Mouse (Mus musculus): ENCODE results near the gene Gm10959. TPM values are rescaled to one million over a fixed set of nuclear protein-coding genes. Genes with fewer than 3 reads are reported as not detected.
"Not testable (repeated sequence)": the region's sequence is repeated elsewhere in the genome, so short reads cannot be mapped to it uniquely, and the experiment has no call there.

The Gm10959 gene
- not detected in 2 replicates for polyA plus RNA-seq (2014; fragmentation: Nextera tagmentation; extraction: Ambion mirVana)

GRCm38 (mm10) chr3:122919260-122919659, at the start of gene Gm10959:
Gene Gm10959 (minus strand): TSS chr3:122919360.
- 83% methylated on average over 8 of the region's 8 CpGs for WGBS (ENCODE audit: insufficient replicate concordance)
- Histone ChIP-seq H3K9me3 (replicated peaks; ENCODE audit: control insufficient read depth, low read length) (no peaks in the 10 kb centered on the region), H3K9ac (ENCODE audit: low read depth, low read length) (no peak within 1 kb of the TSS), H3K27me3 (ENCODE audit: control insufficient read depth, insufficient read depth, low read length) (no peaks in the 10 kb centered on the region), H3K4me2 (no peak within 1 kb of the TSS), H3K4me1 (ENCODE audit: control insufficient read depth, insufficient read depth, low read length) (peaks cover 7% of the 10 kb centered on the region), H3K36me3 (ENCODE audit: control insufficient read depth, insufficient read depth, low read length) (no peaks in the 10 kb centered on the region), H3K27ac (ENCODE audit: low read depth, low read length) (no peak within 1 kb of the TSS), H3K4me3 (ENCODE audit: low read depth, low read length) (no peak within 1 kb of the TSS)
- ATAC-seq (replicated peaks; ENCODE audit: insufficient number of reproducible peaks, low FRiP score, low TSS enrichment) = no peak

- ATAC-seq (replicated peaks; ENCODE audit: insufficient number of reproducible peaks, low FRiP score, low TSS enrichment) = no peak
- Histone ChIP-seq H3K36me3 (ENCODE audit: control insufficient read depth, insufficient read depth, low read length) (no peaks in the 10 kb centered on the region; the same call in 1 of the 2 replicates), H3K4me1 (ENCODE audit: control insufficient read depth, insufficient read depth, low read length) (no peaks in the 10 kb centered on the region), H3K9ac (ENCODE audit: low read depth, low read length) (no peak overlapping the region), H3K27me3 (ENCODE audit: control insufficient read depth, insufficient read depth, low read length) (no peaks in the 10 kb centered on the region), H3K27ac (ENCODE audit: low read depth, low read length) (no peak overlapping the region), H3K9me3 (replicated peaks; ENCODE audit: control insufficient read depth, low read length) (no peaks in the 10 kb centered on the region), H3K4me2 (no peak overlapping the region), H3K4me3 (ENCODE audit: low read depth, low read length) (no peak overlapping the region)
- WGBS (ENCODE audit: insufficient replicate concordance) = 91% methylated on average over 9 of the region's 9 CpGs
Observed at GRCm38 (mm10) chr3:122968391-122968790, 49.2 kb upstream of the Gm10959 start.

GRCm38 (mm10) chr3:122964301-122964700, 45.1 kb upstream of the Gm10959 start:
- no peak for ATAC-seq (replicated peaks; ENCODE audit: insufficient number of reproducible peaks, low FRiP score, low TSS enrichment)
- no peak overlapping the region for H3K9ac ChIP-seq (ENCODE audit: low read depth, low read length)
- WGBS (ENCODE audit: insufficient replicate concordance) = 88% methylated on average over 5 of the region's 5 CpGs
- no peaks in the 10 kb centered on the region for H3K27me3 ChIP-seq (ENCODE audit: control insufficient read depth, insufficient read depth, low read length)
- H3K27ac ChIP-seq (ENCODE audit: low read depth, low read length) = no peak overlapping the region
- peaks cover 7% of the 10 kb centered on the region; the same call in 1 of the 2 replicates for H3K36me3 ChIP-seq (ENCODE audit: control insufficient read depth, insufficient read depth, low read length)
- no peaks in the 10 kb centered on the region for H3K9me3 ChIP-seq (replicated peaks; ENCODE audit: control insufficient read depth, low read length)
- H3K4me1 ChIP-seq (ENCODE audit: control insufficient read depth, insufficient read depth, low read length) = no peaks in the 10 kb centered on the region
- H3K4me3 ChIP-seq (ENCODE audit: low read depth, low read length) = no peak overlapping the region
- no peak overlapping the region for H3K4me2 ChIP-seq

GRCm38 (mm10) chr3:122950129-122950528, 31.0 kb upstream of the Gm10959 start:
- no peak for ATAC-seq (replicated peaks; ENCODE audit: insufficient number of reproducible peaks, low FRiP score, low TSS enrichment)
- WGBS (ENCODE audit: insufficient replicate concordance) = 82% methylated on average over 2 of the region's 2 CpGs

GRCm38 (mm10) chr3:122943387-122943890, 24.3 kb upstream of the Gm10959 start:
- H3K4me3 ChIP-seq (ENCODE audit: low read depth, low read length) = no peak overlapping the region
- no peak overlapping the region for H3K9ac ChIP-seq (ENCODE audit: low read depth, low read length)
- peaks cover 7% of the 10 kb centered on the region; the same call in 1 of the 2 replicates for H3K4me1 ChIP-seq (ENCODE audit: control insufficient read depth, insufficient read depth, low read length)
- H3K27me3 ChIP-seq (ENCODE audit: control insufficient read depth, insufficient read depth, low read length) = no peaks in the 10 kb centered on the region
- no peaks in the 10 kb centered on the region for H3K9me3 ChIP-seq (replicated peaks; ENCODE audit: control insufficient read depth, low read length)
- H3K36me3 ChIP-seq (ENCODE audit: control insufficient read depth, insufficient read depth, low read length) = no peaks in the 10 kb centered on the region
- 76% methylated on average over 6 of the region's 6 CpGs for WGBS (ENCODE audit: insufficient replicate concordance)
- ATAC-seq (replicated peaks; ENCODE audit: insufficient number of reproducible peaks, low FRiP score, low TSS enrichment) = no peak
- no peak overlapping the region for H3K4me2 ChIP-seq
- no peak overlapping the region for H3K27ac ChIP-seq (ENCODE audit: low read depth, low read length)

More at GRCm38 (mm10) chr3:122950129-122950528, 31.0 kb upstream of the Gm10959 start:
- no peak overlapping the region for H3K27ac ChIP-seq (ENCODE audit: low read depth, low read length)
- H3K27me3 ChIP-seq (ENCODE audit: control insufficient read depth, insufficient read depth, low read length) = no peaks in the 10 kb centered on the region
- H3K4me2 ChIP-seq = no peak overlapping the region
- no peak overlapping the region for H3K4me3 ChIP-seq (ENCODE audit: low read depth, low read length)
- no peaks in the 10 kb centered on the region for H3K4me1 ChIP-seq (ENCODE audit: control insufficient read depth, insufficient read depth, low read length)
- no peaks in the 10 kb centered on the region for H3K36me3 ChIP-seq (ENCODE audit: control insufficient read depth, insufficient read depth, low read length)
- H3K9me3 ChIP-seq (replicated peaks; ENCODE audit: control insufficient read depth, low read length) = no peaks in the 10 kb centered on the region
- no peak overlapping the region for H3K9ac ChIP-seq (ENCODE audit: low read depth, low read length)

DNA sequence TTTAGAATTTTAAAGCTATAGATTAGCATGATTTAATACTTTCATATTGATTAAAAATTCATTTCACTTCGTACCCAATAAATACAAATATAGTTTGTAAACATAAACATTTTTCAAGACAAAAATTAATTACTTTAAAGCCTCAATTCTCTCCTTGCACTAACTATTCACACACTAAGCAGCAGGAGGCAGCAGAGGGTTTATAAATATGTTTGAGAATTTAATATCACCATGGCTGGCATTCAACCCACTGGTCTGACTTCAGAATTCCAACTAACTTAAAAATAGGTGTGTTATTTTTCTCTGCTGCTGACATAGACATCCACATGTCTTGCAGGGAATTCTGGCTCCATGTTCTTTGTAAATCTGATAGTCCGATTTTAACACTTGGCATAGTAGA, 20.1 kb upstream of the Gm10959 start:
- Histone ChIP-seq H3K4me3 (ENCODE audit: low read depth, low read length) (no peak overlapping the region), H3K27ac (ENCODE audit: low read depth, low read length) (no peak overlapping the region), H3K4me2 (no peak overlapping the region), H3K27me3 (ENCODE audit: control insufficient read depth, insufficient read depth, low read length) (no peaks in the 10 kb centered on the region), H3K9ac (ENCODE audit: low read depth, low read length) (no peak overlapping the region), H3K4me1 (ENCODE audit: control insufficient read depth, insufficient read depth, low read length) (peaks cover 7% of the 10 kb centered on the region; the same call in 1 of the 2 replicates), H3K9me3 (replicated peaks; ENCODE audit: control insufficient read depth, low read length) (no peaks in the 10 kb centered on the region), H3K36me3 (ENCODE audit: control insufficient read depth, insufficient read depth, low read length) (0 out of 2 replicates have a peak, but pooled peaks cover 3% of the 10 kb centered on the region)
- ATAC-seq (replicated peaks; ENCODE audit: insufficient number of reproducible peaks, low FRiP score, low TSS enrichment) = no peak
- 66% methylated on average over 2 of the region's 2 CpGs for WGBS (ENCODE audit: insufficient replicate concordance)

GRCm38 (mm10) chr3:122937176-122937575, 18.0 kb upstream of the Gm10959 start:
- 85% methylated on average over 13 of the region's 13 CpGs for WGBS (ENCODE audit: insufficient replicate concordance)
- H3K9ac ChIP-seq (ENCODE audit: low read depth, low read length); H3K4me1 ChIP-seq (ENCODE audit: control insufficient read depth, insufficient read depth, low read length); H3K4me3 ChIP-seq (ENCODE audit: low read depth, low read length); H3K27me3 ChIP-seq (ENCODE audit: control insufficient read depth, insufficient read depth, low read length); H3K27ac ChIP-seq (ENCODE audit: low read depth, low read length); H3K36me3 ChIP-seq (ENCODE audit: control insufficient read depth, insufficient read depth, low read length); H3K9me3 ChIP-seq (replicated peaks; ENCODE audit: control insufficient read depth, low read length); H3K4me2 ChIP-seq; ATAC-seq (replicated peaks; ENCODE audit: insufficient number of reproducible peaks, low FRiP score, low TSS enrichment): not testable (repeated sequence)

DNA sequence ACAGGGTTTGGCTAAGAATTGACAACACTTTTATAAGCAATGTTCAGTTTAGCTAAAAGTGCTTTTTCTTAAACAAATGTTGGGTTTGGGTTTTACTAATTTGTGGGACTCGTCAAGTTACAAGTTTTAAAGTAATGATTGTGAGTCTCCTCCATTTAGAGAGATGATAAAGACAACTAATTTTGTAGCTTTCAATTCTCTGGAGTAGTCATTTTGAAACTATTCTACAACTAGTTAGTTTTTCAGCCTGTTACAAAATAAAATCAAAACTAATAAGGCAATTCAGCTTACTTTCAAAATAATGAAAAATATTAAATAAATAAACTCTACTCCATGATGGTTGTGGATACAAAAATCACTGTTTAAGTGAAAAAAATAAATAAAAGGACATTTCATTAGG, 13.3 kb upstream of the Gm10959 start:
- Histone ChIP-seq H3K27me3 (ENCODE audit: control insufficient read depth, insufficient read depth, low read length) (no peaks in the 10 kb centered on the region), H3K9ac (ENCODE audit: low read depth, low read length) (no peak overlapping the region), H3K9me3 (replicated peaks; ENCODE audit: control insufficient read depth, low read length) (no peaks in the 10 kb centered on the region), H3K36me3 (ENCODE audit: control insufficient read depth, insufficient read depth, low read length) (0 out of 2 replicates have a peak, but pooled peaks cover 3% of the 10 kb centered on the region), H3K4me2 (no peak overlapping the region), H3K27ac (ENCODE audit: low read depth, low read length) (no peak overlapping the region), H3K4me1 (ENCODE audit: control insufficient read depth, insufficient read depth, low read length) (no peaks in the 10 kb centered on the region), H3K4me3 (ENCODE audit: low read depth, low read length) (no peak overlapping the region)
- ATAC-seq (replicated peaks; ENCODE audit: insufficient number of reproducible peaks, low FRiP score, low TSS enrichment) = no peak
- 90% methylated on average over 1 of the region's 1 CpGs for WGBS (ENCODE audit: insufficient replicate concordance)

DNA sequence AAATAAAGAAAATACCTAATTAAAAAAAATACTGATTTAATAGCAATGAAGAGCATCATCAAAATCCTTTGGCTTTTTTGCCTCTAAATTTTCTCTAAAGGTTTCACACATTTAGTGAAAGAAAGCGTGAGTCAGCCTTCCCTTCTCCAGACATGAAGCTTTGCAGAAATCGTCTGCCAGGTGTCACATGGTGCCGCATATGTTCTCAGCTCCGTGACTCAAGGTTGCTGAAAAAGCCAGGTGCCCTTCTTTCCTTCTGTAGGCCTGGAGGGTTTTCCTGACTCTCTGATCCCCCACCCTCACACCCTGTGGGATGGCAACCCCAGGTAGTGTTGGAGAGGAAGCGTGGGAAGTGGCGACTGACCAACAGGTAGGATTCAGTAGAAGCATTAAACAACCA, 10.6 kb upstream of the Gm10959 start:
- ATAC-seq (replicated peaks; ENCODE audit: insufficient number of reproducible peaks, low FRiP score, low TSS enrichment) = no peak
- WGBS (ENCODE audit: insufficient replicate concordance) = 87% methylated on average over 6 of the region's 6 CpGs
- Histone ChIP-seq H3K9ac (ENCODE audit: low read depth, low read length) (no peak overlapping the region), H3K36me3 (ENCODE audit: control insufficient read depth, insufficient read depth, low read length) (no peaks in the 10 kb centered on the region), H3K4me1 (ENCODE audit: control insufficient read depth, insufficient read depth, low read length) (peaks cover 4% of the 10 kb centered on the region; the same call in 1 of the 2 replicates), H3K27ac (ENCODE audit: low read depth, low read length) (no peak overlapping the region), H3K9me3 (replicated peaks; ENCODE audit: control insufficient read depth, low read length) (no peaks in the 10 kb centered on the region), H3K27me3 (ENCODE audit: control insufficient read depth, insufficient read depth, low read length) (no peaks in the 10 kb centered on the region), H3K4me2 (no peak overlapping the region), H3K4me3 (ENCODE audit: low read depth, low read length) (no peak overlapping the region)
